Mouse (Mus musculus) liver, postnatal 0 days (tissue): ENCODE measurements around the gene Abcc12.

Source experiments
- CTCF ChIP-seq: sonication (generic); IDR thresholded peaks from 2 replicates; pipeline ENCODE4 v1.5.1; 2016; ENCODE audit warnings: antibody characterized with exemption, low read depth
- EP300 ChIP-seq: IDR thresholded peaks from 2 replicates; pipeline ENCODE4 v1.6.1; 2016; ENCODE audit warnings: antibody characterized with exemption, low read depth, mild to moderate bottlenecking

DNA sequence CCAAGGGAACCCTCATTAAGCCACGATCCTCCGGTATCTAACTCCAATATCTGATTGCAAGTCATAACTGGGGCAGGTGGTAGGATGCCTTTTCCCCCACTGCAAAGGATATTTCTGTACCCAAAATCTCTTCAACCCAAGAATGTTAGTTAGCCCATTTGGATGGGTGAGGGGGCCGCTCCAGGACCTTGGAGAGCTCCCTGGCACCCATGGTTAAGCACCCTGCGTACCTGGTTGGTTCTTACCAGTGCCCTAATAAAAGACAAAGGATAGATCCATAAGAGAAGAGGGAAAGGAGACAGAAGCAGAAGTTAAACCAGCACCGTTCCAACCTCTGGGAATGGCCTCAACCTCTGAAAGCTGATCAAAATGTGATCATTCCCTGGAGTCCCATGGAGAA, 67.6 kb downstream of the Abcc12 start:
- TF ChIP-seq EP300: no peak
- no peak for TF ChIP-seq CTCF
